Mouse (Mus musculus) heart, adult 2 months (tissue): ENCODE results near the gene Rnpep.

Experiments
- CTCF ChIP-seq: fragments of 200-600 bp; IDR thresholded peaks from 2 replicates; pipeline ENCODE4 v1.8.1; 2022; ENCODE audit warnings: antibody characterized with exemption, mild to moderate bottlenecking, moderate library complexity
- EP300 ChIP-seq: fragments of 200-500 bp; IDR thresholded peaks from 2 replicates; pipeline ENCODE4 v1.6.1; 2011; ENCODE audit warnings: low read depth, low read length, control low read depth; ENCODE audit not compliant: insufficient read depth
- POLR2A ChIP-seq: fragments of 200-500 bp; IDR thresholded peaks from 2 replicates; pipeline ENCODE4 v1.6.1; 2011; ENCODE audit warnings: mild to moderate bottlenecking, low read depth, low read length, control low read depth; ENCODE audit not compliant: insufficient read depth

DNA sequence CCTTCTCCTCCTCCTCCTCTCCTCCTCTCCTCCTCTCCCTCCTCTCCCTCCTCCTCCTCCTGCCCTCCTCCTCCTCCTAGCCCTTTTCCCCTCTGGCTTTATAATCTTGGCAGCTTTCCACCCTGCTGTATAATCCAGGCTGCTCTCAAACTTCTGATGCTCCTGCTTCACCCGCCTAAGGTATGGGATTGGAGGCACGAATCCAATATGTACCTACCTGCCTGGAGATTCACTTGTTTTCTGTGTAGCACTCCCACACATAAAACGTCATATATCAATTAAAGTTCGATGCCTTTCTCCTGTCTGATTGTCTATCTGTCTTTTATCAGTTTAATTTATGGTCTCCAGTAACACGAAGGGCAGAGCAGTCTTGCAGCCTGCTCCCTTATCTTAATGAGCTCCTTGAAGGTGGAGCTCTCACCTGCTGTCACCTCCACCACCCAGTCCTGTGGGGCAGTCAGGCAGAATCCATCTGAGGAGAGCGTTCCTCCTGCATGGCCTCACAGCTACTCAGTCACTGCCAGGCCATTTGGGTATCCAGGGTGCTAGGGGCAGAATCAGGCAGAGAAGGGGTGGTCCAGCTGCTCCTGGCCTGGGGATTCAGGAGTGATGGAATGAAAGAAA, 58.8 kb downstream of the Rnpep start:
- TF ChIP-seq EP300 (no peak), CTCF (no peak), POLR2A (no peak)
